ENCODE assay signal across 11 mouse cellular contexts in genomic region chr2:168166750-168167460, GRCm38 (mm10). TPM values are rescaled to one million over a fixed set of nuclear protein-coding genes. Genes with fewer than 3 reads are reported as not detected.
DNase-seq lines count a peak whose midpoint lies in the region; ATAC-seq and TF ChIP-seq lines count a peak whose summit lies in the region.
"Had no signal": no experiment of that assay in that cellular context is flagged by ENCODE, and none has a peak within 500 bp of the region (broad histone marks: within the 10 kb centered on the region; RNA-seq: fewer than 3 reads in every experiment).

No protein-coding gene starts in this region.

- H3K4me3 ChIP-seq in liver, postnatal 0 days (ENCODE audit: low read depth, low read length) = no peak overlapping the region
- H3K4me3 ChIP-seq in left cerebral cortex, adult 2 months = no peak overlapping the region
- H3K4me3 ChIP-seq: embryonic facial prominence, embryonic 12.5 days; hindbrain, embryonic 15.5 days had no signal

- H3K9ac ChIP-seq in liver, postnatal 0 days (replicated peaks) = no peak overlapping the region
- H3K9ac ChIP-seq: embryonic facial prominence, embryonic 12.5 days; hindbrain, embryonic 15.5 days had no signal

- H3K27me3 ChIP-seq in liver, postnatal 0 days (ENCODE audit: insufficient read depth, low read length) = 0 out of 2 replicates have a peak, but pooled peaks cover 4% of the 10 kb centered on the region
- H3K27me3 ChIP-seq: embryonic facial prominence, embryonic 12.5 days; hindbrain, embryonic 15.5 days had no signal

- H3K4me2 ChIP-seq in liver, postnatal 0 days (ENCODE audit: low read depth, low read length) = no peak overlapping the region
- H3K4me2 ChIP-seq: embryonic facial prominence, embryonic 12.5 days; hindbrain, embryonic 15.5 days had no signal

- TF ChIP-seq EP300 in liver, postnatal 0 days (IDR thresholded peaks at IDR 0.05; ENCODE audit: low read depth) = no peak

- ATAC-seq in liver, postnatal 0 days = no peak
- ATAC-seq in activated CD4-positive, CD25-positive, alpha-beta regulatory T cell, adult 4 months = no peak

- no peaks in the 10 kb centered on the region for H3K9me3 ChIP-seq in liver, postnatal 0 days (ENCODE audit: low read length)
- H3K9me3 ChIP-seq: embryonic facial prominence, embryonic 12.5 days; hindbrain, embryonic 15.5 days had no signal

- 59% methylated on average over 21 of the region's 21 CpGs for WGBS in liver, postnatal 0 days (ENCODE audit: insufficient replicate concordance)

- H3K36me3 ChIP-seq in liver, postnatal 0 days (replicated peaks; ENCODE audit: insufficient read depth, low read length) = no peaks in the 10 kb centered on the region
- H3K36me3 ChIP-seq: embryonic facial prominence, embryonic 12.5 days; hindbrain, embryonic 15.5 days had no signal

- H3K27ac ChIP-seq in liver, postnatal 0 days (ENCODE audit: low read depth) = no peak overlapping the region
- H3K27ac ChIP-seq in left cerebral cortex, adult 2 months = no peak overlapping the region
- H3K27ac ChIP-seq: embryonic facial prominence, embryonic 12.5 days; hindbrain, embryonic 15.5 days had no signal

- TF ChIP-seq CTCF in liver, postnatal 0 days (IDR thresholded peaks at IDR 0.05; ENCODE audit: low read depth) = no peak
- no peak for TF ChIP-seq CTCF in left cerebral cortex, adult 2 months (IDR thresholded peaks at IDR 0.05)

- H3K4me1 ChIP-seq in liver, postnatal 0 days (ENCODE audit: insufficient read depth) = peaks cover 30% of the 10 kb centered on the region

- DNase-seq in retina, postnatal 1 day = peak; percentile 25
- no peak for DNase-seq in retina, embryonic 14.5 days (ENCODE audit: low spot score)
- peak; percentile 59 for DNase-seq in kidney, adult 9 months
- peak; percentile 53 for DNase-seq in liver, postnatal 0 days
- no peak for DNase-seq in thymus, postnatal 25 days
- DNase-seq in left cerebral cortex, adult 2 months (ENCODE audit: extremely low spot score in 1 of 2, low spot score in 2 of 2) = no peak
- DNase-seq: right cerebral cortex, postnatal 14 days had no signal

- intact Hi-C loops in left cerebral cortex, adult 2 months (cut with DNase I) = no loop called here

RNA-seq across cellular contexts. Expression of gene Adnp, which starts 40.0 kb away (rescaled TPM):
- 3.5 and 4.0 TPM in 2 replicates for polyA plus RNA-seq in liver, postnatal 0 days (2015; fragmentation: Nextera tagmentation; extraction: Ambion mirVana)
- 1 to 10 TPM in 1 of 2 experiments, under 1 TPM in 1; 0.63 to 4.7 TPM for polyA plus RNA-seq in activated CD4-positive, CD25-positive, alpha-beta regulatory T cell, adult 4 months (2017; shearing (Covaris generic))
- 10 to 100 TPM; 84.0 to 91.6 TPM for total RNA-seq in left cerebral cortex, adult 2 months (2021)
- total RNA-seq: monocyte, adult 5-6 weeks had no signal

Comparison
In these comparisons a context has a peak if more than half of its experiments do, and no peak if none do; other contexts are left out.
1. DNase-seq: peak in retina, postnatal 1 day (single experiment), kidney, adult 9 months (single experiment) and liver, postnatal 0 days (single experiment); none in retina, embryonic 14.5 days (single experiment), thymus, postnatal 25 days (single experiment) and left cerebral cortex, adult 2 months (0 of 2).